Mouse (Mus musculus) midbrain, embryonic 16.5 days (tissue): Measurements from ENCODE around the gene Gm42372. TPM values are rescaled to one million over a fixed set of nuclear protein-coding genes. Genes with fewer than 3 reads are reported as not detected.

Experiments used
- ATAC-seq: fragments of 200-750 bp; cut with Nextera tagmentation; 2 replicates; pipeline ENCODE4 v1.8.0; 2017; ENCODE audit warnings: moderate TSS enrichment
- H3K27ac ChIP-seq: fragments of 300-500 bp; sonication (generic); 2 replicates; pipeline ENCODE4 v1.5.1; 2014; ENCODE audit warnings: mild to moderate bottlenecking, low read length, mixed read lengths
- H3K27me3 ChIP-seq: fragments of 300-500 bp; sonication (generic); 2 replicates; pipeline ENCODE4 v1.6.1; 2014; ENCODE audit warnings: low read depth, low read length, mixed read lengths; ENCODE audit not compliant: control insufficient read depth, insufficient read depth
- H3K36me3 ChIP-seq: fragments of 300-500 bp; sonication (generic); 2 replicates; pipeline ENCODE4 v1.6.1; 2014; ENCODE audit warnings: mild to moderate bottlenecking, low read length, moderate library complexity, mixed read lengths; ENCODE audit not compliant: control insufficient read depth, insufficient read depth
- H3K4me1 ChIP-seq: fragments of 300-500 bp; sonication (generic); 2 replicates; pipeline ENCODE4 v1.6.1; 2014; ENCODE audit warnings: mild to moderate bottlenecking, low read length, mixed read lengths; ENCODE audit not compliant: control insufficient read depth, insufficient read depth
- H3K4me2 ChIP-seq: fragments of 300-500 bp; sonication (generic); 2 replicates; pipeline ENCODE4 v1.6.1; 2014; ENCODE audit warnings: mild to moderate bottlenecking, low read length, mixed read lengths
- H3K4me3 ChIP-seq: fragments of 300-500 bp; sonication (generic); 2 replicates; pipeline ENCODE4 v1.5.1; 2014; ENCODE audit warnings: low read depth, mild to moderate bottlenecking, low read length, moderate library complexity, mixed read lengths
- H3K9ac ChIP-seq: fragments of 300-500 bp; sonication (generic); 2 replicates; pipeline ENCODE4 v1.6.1; 2014; ENCODE audit warnings: low read depth, low read length, mixed read lengths
- H3K9me3 ChIP-seq: fragments of 300-500 bp; sonication (generic); replicated peaks from 2 replicates; pipeline ENCODE4 v1.6.1; 2014; ENCODE audit warnings: mild to moderate bottlenecking, low read length, mixed read lengths; ENCODE audit not compliant: control insufficient read depth, poor library complexity, severe bottlenecking
- WGBS: fragments of 180-500 bp; shearing (Covaris S2); extraction: QIAGEN DNeasy Blood & Tissue Kit; methylation state at CpG from one replicate; pipeline ENCODE4 v1.1.7; 2014; 5-methylcytosine and 5-hydroxymethylcytosine counted together
- polyA plus RNA-seq: library from polyadenylated mRNA; unstranded; fragments of >200 nt; fragmentation: Nextera tagmentation; extraction: Ambion mirVana; gene quantifications from 2 replicates; pipeline ENCODE4 v1.2.1, GENCODE M21; 2015

Gene Gm42372
- polyA plus RNA-seq, 1 experiment from 2014 or later: 7.3 TPM

- Histone ChIP-seq H3K27ac (no peak overlapping the region), H3K9ac (0 out of 2 replicates have a peak overlapping the region, but pooled peaks have one; percentile 28), H3K27me3 (no peaks in the 10 kb centered on the region), H3K9me3 (no peaks in the 10 kb centered on the region), H3K4me1 (peaks cover 18% of the 10 kb centered on the region), H3K4me2 (peak overlapping the region; percentile 44; the same call in 1 of the 2 replicates), H3K36me3 (no peaks in the 10 kb centered on the region), H3K4me3 (peak overlapping the region; percentile 31; the same call in 1 of the 2 replicates)
- WGBS: 87% methylated on average over 4 of the region's 4 CpGs
- no peak for ATAC-seq
Observed at GRCm38 (mm10) chr7:16995345-16995744, 12.5 kb downstream of the Gm42372 start.

GRCm38 (mm10) chr7:16999233-16999632, 16.3 kb downstream of the Gm42372 start:
- no peak overlapping the region for H3K4me2 ChIP-seq
- no peak for ATAC-seq
- no peak overlapping the region for H3K9ac ChIP-seq
- WGBS: 69% methylated on average over 4 of the region's 4 CpGs
- H3K4me3 ChIP-seq: no peak overlapping the region
- no peaks in the 10 kb centered on the region for H3K27me3 ChIP-seq
- no peaks in the 10 kb centered on the region for H3K9me3 ChIP-seq
- H3K27ac ChIP-seq: no peak overlapping the region
- H3K4me1 ChIP-seq: peaks cover 2% of the 10 kb centered on the region; the same call in 1 of the 2 replicates
- H3K36me3 ChIP-seq: peaks cover 6% of the 10 kb centered on the region

DNA sequence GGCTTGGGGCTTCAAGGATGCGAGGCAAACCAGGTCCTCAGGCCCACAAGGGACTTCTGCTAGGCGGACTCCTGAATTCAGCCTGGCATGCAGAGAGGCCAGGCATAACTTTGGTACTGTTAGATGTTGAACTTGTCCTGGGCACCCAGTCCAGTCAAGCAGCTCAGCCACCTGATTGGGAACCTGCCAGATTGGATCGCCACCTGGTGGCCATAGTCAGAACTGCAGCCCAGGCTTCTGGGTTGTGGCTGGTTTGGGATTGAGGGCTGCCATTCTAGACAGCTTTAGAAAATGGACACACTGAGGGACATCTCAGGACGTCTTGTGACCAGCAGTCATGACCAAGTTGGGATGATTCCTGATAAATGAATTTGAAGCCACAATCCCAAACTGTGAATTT, 16.8 kb downstream of the Gm42372 start:
- H3K9ac ChIP-seq: no peak overlapping the region
- H3K36me3 ChIP-seq: peaks cover 7% of the 10 kb centered on the region
- H3K4me1 ChIP-seq: peaks cover 2% of the 10 kb centered on the region; the same call in 1 of the 2 replicates
- no peaks in the 10 kb centered on the region for H3K27me3 ChIP-seq
- H3K27ac ChIP-seq: no peak overlapping the region
- no peak overlapping the region for H3K4me3 ChIP-seq
- no peaks in the 10 kb centered on the region for H3K9me3 ChIP-seq
- H3K4me2 ChIP-seq: no peak overlapping the region
- WGBS: 31% methylated on average over 4 of the region's 4 CpGs
- ATAC-seq: no peak

- no peak overlapping the region for H3K4me3 ChIP-seq
- H3K36me3 ChIP-seq: peaks cover 16% of the 10 kb centered on the region
- H3K9me3 ChIP-seq: no peaks in the 10 kb centered on the region
- ATAC-seq: peak; percentile 72
- no peaks in the 10 kb centered on the region for H3K4me1 ChIP-seq
- WGBS: 16% methylated on average over 7 of the region's 7 CpGs
- no peak overlapping the region for H3K9ac ChIP-seq
- H3K27ac ChIP-seq: no peak overlapping the region
- no peaks in the 10 kb centered on the region for H3K27me3 ChIP-seq
- H3K4me2 ChIP-seq: no peak overlapping the region
Observed at GRCm38 (mm10) chr7:17002375-17003195, 19.7 kb downstream of the Gm42372 start.

DNA sequence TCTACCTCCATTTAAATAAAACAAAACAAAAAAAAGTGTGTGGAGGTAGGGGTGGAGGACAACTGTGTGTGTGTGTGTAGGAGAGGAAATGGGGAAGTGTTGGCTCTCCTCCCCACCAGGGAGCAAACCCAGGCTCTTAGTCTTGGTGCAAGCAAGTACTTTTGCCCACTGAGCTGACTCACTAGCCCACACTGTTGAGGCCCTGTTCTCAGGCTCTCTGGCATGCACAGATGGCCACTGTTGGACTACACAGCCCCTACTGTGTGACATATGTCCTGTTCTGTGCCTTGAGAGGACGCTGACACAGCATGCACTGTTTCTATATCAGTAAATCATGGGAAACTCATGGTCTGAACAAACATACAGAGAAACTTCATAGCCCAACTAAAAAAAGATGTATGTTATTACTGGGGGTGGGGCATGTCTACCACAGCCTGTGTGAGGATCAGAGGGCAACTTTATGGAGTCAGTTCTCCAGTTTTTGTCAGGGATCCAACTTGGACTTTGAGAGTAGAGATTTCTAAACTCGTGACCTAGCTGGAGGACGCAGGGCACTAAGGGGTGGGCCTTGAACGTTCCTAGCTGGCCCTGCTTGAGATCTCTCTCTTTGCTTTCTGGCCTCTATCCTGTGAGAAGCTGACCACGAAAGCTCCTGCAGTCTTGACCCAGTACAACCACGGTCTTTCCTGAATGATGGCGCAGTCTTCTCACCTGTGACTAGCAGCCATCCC, 20.5 kb downstream of the Gm42372 start:
- no peak overlapping the region for H3K4me2 ChIP-seq
- H3K9ac ChIP-seq: no peak overlapping the region
- no peaks in the 10 kb centered on the region for H3K9me3 ChIP-seq
- H3K27me3 ChIP-seq: no peaks in the 10 kb centered on the region
- H3K4me3 ChIP-seq: no peak overlapping the region
- no peak overlapping the region for H3K27ac ChIP-seq
- H3K4me1 ChIP-seq: no peaks in the 10 kb centered on the region
- peaks cover 21% of the 10 kb centered on the region for H3K36me3 ChIP-seq
- no peak for ATAC-seq
- 81% methylated on average over 7 of the region's 7 CpGs for WGBS

- Histone ChIP-seq H3K4me3 (no peak overlapping the region), H3K9ac (no peak overlapping the region), H3K27ac (no peak overlapping the region), H3K4me1 (no peaks in the 10 kb centered on the region), H3K36me3 (peaks cover 32% of the 10 kb centered on the region), H3K9me3 (no peaks in the 10 kb centered on the region), H3K4me2 (no peak overlapping the region), H3K27me3 (no peaks in the 10 kb centered on the region)
- no peak for ATAC-seq
- 86% methylated on average over 7 of the region's 7 CpGs for WGBS
Observed at GRCm38 (mm10) chr7:17004716-17005115, 21.8 kb downstream of the Gm42372 start.

- no peak overlapping the region for H3K9ac ChIP-seq
- no peaks in the 10 kb centered on the region for H3K4me1 ChIP-seq
- no peak for ATAC-seq
- no peaks in the 10 kb centered on the region for H3K27me3 ChIP-seq
- H3K27ac ChIP-seq: no peak overlapping the region
- H3K4me3 ChIP-seq: no peak overlapping the region
- H3K4me2 ChIP-seq: no peak overlapping the region
- H3K9me3 ChIP-seq: no peaks in the 10 kb centered on the region
- 87% methylated on average over 4 of the region's 4 CpGs for WGBS
- peaks cover 45% of the 10 kb centered on the region for H3K36me3 ChIP-seq
Observed at GRCm38 (mm10) chr7:17007300-17007699, 24.4 kb downstream of the Gm42372 start.

DNA sequence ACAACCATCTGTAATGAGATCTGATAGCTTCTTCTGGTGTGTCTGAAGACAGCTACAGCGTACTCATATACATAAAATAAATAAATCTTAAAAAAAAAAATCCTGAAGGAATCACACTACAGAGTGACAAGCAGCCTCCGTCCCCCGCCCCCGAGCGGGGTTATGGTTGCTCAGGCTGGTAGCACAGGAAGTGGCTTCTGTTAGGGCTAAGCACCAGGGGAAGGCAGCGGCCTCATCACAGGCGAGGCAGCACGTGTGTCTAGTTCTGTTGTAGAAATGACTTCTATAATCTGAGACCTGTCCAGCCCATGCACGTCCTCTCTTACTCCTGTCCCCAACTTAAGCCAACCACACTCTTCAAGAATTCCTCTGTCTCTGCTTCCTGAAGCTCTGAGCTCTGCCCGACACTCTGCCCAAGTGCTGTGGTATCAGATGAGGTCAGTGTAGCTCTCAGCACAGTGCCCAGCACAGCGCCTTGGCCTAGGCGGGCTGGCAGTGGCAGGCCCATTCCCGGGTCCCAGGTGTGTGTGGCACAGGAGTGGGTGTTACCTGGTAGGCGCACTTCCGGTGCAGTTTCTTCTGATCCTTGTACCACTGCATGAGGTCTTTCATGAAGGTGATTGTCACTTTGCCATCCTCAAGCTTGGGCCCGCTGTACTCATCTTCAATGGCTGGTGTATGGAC, 26.6 kb downstream of the Gm42372 start:
- no peak for ATAC-seq
- Histone ChIP-seq H3K36me3 (peaks cover 46% of the 10 kb centered on the region), H3K9ac (no peak overlapping the region), H3K4me3 (no peak overlapping the region), H3K4me1 (no peaks in the 10 kb centered on the region), H3K4me2 (no peak overlapping the region), H3K27ac (no peak overlapping the region), H3K9me3 (no peaks in the 10 kb centered on the region), H3K27me3 (no peaks in the 10 kb centered on the region)
- WGBS: 93% methylated on average over 16 of the region's 16 CpGs
